Mouse (Mus musculus) CH12F3 (cell line): Measurements from ENCODE around the gene Psg27.
"Not testable (repeated sequence)": the region's sequence is repeated elsewhere in the genome, so short reads cannot be mapped to it uniquely, and the experiment has no call there.

Source experiments
- in situ Hi-C: fragments of 300-500 bp; cut with MboI; formaldehyde crosslinking; loops from 2 replicates; pipeline ENCODE4 v1.14.3; 2020; ENCODE audit warnings: low sequenced_read_pairs

Psg27 gene

GRCm38 (mm10) chr7:18567205-18567604 lies at the start of gene Psg27:
Psg27 (minus strand) TSS chr7:18567305.
- in situ Hi-C loops, result no loop called here

- in situ Hi-C loops, result not testable (repeated sequence)
Measured at GRCm38 (mm10) chr7:18616401-18616800, 49.3 kb upstream of the Psg27 start, which contains the start of gene Psg23. Psg23 (minus strand) TSS chr7:18616501.

GRCm38 (mm10) chr7:18559850-18560249 lies 7.3 kb downstream of the Psg27 start:
- in situ Hi-C loops, result no loop called here

- in situ Hi-C loops, result not testable (repeated sequence)
Measured at GRCm38 (mm10) chr7:18555751-18556150, 11.4 kb downstream of the Psg27 start.

- in situ Hi-C loops, result no loop called here
Measured at GRCm38 (mm10) chr7:18533420-18533819, 33.7 kb downstream of the Psg27 start.

GRCm38 (mm10) chr7:18532169-18532568 lies 34.9 kb downstream of the Psg27 start, which contains the start of gene Psg25:
Psg25 (minus strand) TSS chr7:18532269.
- in situ Hi-C loops, result no loop called here

- in situ Hi-C loops, result no loop called here
Measured at GRCm38 (mm10) chr7:18524668-18525067, 42.4 kb downstream of the Psg27 start.

- in situ Hi-C loops, result not testable (repeated sequence)
Measured at GRCm38 (mm10) chr7:18512848-18513247, 54.3 kb downstream of the Psg27 start.

GRCm38 (mm10) chr7:18512417-18512816 lies 54.7 kb downstream of the Psg27 start:
- in situ Hi-C loops, result not testable (repeated sequence)

- in situ Hi-C loops, result no loop called here
Measured at GRCm38 (mm10) chr7:18511479-18511878, 55.6 kb downstream of the Psg27 start.
